Mouse (Mus musculus): ENCODE results near the gene Pigo.
A peak's percentile ranks its signal among the peaks of the same experiment; 100 is the strongest.

Gene Pigo

DNA sequence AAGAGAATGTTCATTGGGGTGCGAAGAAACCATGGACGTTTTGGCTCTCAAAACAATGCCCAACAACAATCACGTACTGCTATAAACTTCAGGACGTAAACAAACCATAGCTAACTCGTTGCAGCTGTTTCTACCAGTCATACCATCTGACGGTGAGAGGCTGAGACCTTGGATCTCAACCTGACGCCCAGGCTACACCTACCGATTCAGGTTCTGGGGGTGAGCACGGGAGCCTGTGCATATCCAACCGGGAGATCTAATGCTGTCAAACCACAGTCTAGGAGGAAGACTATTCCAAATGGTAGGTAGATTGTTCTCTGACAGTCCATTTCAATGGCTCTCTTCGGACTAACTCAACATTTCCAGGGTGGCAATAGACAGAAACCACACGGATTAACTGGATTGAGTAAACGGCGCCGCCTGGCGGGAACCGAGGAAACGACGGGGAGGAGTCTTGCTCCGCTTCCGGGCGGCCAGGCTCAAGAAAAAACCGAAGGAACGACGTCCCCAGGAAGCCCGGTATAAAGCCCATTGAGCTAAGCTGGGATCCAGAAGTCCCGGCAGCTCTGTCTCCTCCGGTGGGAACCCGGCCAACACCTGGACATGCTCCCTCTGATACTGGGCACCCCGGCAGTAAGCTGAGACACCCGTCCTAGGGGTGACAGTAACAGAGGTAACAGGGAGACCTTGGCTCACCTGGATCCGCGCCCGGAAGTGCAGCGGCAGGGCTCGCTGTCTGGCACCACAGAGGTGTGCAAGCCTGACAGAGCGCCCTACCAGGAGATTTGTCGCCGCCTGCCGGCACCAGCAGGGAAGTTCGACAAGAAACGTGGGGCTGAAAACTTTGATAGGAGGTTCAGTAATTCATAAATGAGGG, at the start of gene Pigo:
Pigo (minus strand) TSS at position 736 of the 877 bp plus-strand sequence.
- peak; percentile 94 for DNase-seq (ENCODE audit: low read depth, low spot score)

DNA sequence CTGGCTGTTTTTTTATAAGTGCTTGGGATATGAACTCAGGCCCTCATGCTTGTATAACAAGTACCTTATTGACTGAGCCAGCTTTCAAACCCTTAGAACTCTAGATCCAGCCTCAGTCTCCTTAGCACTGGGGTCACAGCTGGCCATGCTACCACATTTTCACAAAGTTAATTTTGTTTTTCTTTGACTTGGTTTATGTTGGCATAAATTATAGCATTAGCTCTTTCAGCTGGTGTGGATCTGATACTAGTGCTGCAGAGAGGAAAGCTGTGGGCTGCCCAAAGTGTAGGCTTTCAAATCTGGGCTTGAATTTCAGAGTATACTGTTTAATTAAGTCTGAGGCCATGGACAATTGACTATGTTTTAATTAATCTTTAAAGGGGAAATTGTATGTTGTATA, 49.3 kb upstream of the Pigo start:
- no peak for DNase-seq (ENCODE audit: low read depth, low spot score)

DNA sequence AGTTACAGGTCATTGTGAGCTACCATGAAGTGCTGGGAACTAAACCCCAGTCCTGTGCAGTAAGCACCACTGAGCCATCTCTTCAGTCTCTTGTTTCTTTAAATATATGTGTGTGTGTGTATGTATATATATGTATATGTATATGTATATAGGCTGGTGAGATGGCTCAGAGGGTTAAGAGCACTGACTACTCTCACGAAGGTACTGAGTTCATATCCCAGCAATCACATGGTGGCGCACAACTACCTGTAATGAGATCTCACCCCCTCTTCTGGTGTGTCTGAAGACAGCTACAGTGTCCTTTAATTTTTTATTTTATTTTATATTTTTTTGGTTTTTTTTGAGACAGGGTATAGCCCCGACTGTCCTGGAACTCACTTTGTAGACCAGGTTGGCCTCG, 39.9 kb upstream of the Pigo start:
- no peak for DNase-seq (ENCODE audit: low read depth, low spot score)

DNA sequence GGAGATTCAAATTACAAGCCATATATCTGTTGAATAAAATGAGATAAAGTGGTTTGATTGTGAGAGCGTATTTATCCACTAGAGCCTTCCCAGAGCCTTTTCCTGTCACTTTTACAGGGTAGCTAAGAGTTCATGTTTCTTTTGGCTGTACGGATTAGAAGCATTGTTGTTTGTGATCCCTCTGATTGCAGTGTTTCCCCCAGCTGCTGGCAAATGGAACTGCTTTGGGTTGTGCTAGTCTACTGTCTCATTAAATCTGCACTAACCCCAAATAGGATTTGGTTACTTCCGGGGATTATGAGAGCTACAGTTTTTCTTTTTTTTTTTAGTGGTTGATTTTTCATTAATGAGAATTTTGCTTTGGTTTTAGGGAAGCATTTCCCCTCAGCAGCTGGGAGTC, 34.7 kb upstream of the Pigo start:
- no peak for DNase-seq (ENCODE audit: low read depth, low spot score)

DNA sequence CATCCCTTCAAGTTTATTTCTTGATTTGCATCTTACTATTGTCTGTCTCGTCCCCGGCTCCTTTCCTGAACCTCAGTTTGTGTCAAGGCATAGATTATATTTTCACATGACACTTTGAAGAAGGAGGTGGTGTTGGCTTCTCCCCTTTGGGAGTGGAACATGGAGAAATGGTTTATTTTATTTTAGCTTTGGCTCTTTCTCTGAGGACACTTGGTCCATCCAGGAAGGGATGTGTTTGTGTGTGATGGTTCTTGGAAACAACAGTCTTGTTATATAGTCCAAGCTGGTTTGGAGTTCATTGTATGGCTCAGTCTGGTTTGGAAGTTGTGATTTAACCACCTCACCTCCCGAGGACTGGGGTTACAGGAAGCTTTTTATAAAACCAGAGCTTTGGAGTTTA, 34.1 kb upstream of the Pigo start:
- no peak for DNase-seq (ENCODE audit: low read depth, low spot score)

DNA sequence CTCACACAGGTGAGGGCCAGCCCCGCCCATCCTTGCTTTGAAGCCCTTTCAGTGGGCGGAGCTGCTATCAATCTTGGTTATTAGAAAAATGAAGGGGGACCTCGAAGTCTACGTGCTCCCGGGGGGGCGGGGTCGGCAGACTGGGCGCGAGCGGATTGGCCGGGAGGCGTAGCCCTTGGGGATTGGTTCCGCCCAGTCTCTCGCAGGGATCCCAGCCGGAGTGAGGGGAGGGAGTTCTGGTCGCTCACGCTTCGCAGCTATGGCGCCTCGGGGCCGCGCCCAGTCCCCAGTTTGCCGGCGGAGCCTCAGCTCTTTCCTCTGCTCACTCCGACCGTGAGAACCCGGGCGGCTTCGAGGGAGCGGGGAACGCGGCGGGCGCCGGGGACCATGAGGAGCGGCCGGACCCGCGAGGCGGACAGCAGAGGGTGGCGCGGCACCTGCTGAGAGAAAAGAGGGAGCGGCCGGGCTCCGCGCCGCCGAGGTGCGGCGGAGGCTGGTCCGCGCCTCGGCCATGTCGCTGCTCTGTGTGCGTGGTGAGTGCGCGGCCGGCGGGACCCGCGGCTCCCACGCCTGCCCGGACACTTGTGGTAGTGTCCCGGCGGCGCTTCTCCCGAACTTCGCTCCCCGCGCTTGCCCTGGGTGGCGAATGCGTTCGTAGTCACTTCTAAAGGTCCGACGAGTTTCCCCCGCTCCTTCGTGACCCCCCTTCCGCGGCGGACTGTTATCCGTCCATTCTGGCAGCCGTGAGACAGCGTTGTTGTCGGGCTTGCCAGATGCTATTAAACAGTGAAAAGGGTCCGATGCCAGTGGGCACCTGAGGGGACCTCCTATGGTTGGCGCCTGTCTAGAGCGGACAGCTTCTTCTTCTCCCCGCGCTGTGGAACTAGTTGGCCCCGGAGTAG, 33.4 kb upstream of the Pigo start, which contains the start of gene Unc13b:
Unc13b (plus strand) TSS at position 201 of the 902 bp plus-strand sequence.
- peak; percentile 85 for DNase-seq (ENCODE audit: low read depth, low spot score)

DNA sequence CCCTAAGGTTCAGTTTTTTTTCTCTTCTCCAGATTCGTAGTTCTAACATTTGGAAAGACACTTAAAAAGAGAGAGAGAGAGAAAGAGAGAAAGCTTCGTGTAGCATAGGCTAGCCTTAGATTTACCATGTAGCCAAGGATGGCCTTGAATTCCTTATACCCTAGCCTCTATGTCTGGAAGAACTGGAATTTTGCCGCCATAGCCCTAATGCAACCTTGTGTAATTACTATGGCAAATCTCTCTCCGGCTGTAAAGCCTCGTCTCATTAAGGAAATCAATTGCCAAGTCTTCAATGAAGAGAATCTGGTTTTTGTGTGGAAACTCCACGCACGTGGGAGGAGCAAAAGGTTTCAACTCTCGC, 32.8 kb upstream of the Pigo start:
- DNase-seq (ENCODE audit: low read depth, low spot score), result no peak

DNA sequence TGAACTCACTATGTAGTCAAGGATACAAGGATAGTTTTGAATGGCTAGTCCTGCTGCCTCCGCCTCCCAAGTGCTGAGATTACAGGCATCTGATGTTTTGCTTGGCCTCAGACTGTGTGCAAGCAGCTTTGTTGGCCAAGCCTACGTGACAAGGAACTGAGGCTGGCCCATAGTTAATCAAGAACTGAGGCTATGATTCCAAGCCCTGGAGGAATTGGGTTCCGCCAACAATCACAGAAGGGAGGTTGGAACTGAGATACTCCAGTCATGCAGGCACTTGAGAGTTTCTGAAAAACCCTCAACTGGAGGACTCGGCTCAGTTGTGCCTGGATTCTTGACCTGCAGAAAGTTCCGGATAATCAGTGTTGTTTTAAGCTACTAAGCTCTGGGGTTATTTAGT, 32.0 kb upstream of the Pigo start:
- no peak for DNase-seq (ENCODE audit: low read depth, low spot score)

DNA sequence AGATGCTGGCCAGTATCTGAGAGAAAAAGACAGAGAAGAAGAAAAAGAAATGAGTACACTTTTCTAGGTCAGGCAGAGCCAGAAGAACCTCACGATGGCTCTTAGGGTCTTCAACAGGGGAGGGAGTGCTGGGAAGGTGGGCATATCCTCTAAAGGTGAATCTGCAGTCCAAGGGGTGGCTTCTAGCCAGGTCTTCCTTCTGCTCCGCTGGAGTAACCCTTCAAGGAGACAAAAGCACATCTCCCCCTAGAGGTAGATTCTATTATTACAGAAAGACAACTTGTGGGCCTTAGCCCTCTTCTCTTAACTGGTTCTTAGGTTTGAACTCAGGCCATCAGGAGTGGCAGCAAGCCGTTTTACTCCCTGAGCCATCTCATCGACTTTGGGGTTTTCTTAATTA, 27.0 kb upstream of the Pigo start:
- DNase-seq (ENCODE audit: low read depth, low spot score), result peak; percentile 67

DNA sequence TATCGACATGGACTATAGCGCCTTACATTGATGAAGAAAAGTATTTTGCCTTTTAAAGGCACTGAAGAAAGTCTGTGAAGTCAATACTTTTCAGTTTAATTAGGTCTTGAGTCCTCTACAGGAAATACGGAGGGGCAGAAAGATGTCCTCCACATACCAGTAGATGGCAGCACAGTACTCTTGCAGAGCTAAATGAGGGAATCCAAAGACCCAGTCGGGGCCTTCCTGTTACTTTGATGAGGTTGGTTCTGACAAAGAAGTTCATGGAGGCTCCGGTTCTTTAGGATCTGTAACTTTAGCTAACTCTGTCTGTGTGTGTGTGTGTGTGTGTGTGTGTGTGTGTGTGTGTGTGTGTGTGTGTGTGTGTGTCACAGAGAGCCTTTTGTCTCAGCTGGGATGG, 21.6 kb upstream of the Pigo start:
- peak; percentile 86 for DNase-seq (ENCODE audit: low read depth, low spot score)

DNA sequence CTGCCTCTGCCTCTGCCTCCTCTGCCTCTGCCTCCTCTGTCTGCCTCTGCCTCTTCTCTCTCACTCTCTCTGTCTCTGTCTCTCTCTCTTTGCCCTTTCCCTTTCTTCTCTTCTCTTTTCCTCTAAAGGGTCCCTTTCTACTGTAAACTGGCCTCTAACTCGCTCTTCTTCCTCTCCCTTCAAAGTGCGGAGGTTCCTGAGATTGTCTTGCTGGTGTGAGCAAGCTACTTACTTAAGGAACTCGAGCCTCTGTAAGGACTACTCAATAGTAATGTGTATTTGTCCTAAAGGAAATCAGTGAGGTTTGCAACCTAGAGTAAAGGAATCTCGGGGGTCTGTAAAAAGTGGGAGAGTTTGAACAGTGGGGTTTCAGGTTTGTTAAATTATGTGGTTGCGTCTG, 21.0 kb upstream of the Pigo start:
- DNase-seq (ENCODE audit: low read depth, low spot score), result no peak

DNA sequence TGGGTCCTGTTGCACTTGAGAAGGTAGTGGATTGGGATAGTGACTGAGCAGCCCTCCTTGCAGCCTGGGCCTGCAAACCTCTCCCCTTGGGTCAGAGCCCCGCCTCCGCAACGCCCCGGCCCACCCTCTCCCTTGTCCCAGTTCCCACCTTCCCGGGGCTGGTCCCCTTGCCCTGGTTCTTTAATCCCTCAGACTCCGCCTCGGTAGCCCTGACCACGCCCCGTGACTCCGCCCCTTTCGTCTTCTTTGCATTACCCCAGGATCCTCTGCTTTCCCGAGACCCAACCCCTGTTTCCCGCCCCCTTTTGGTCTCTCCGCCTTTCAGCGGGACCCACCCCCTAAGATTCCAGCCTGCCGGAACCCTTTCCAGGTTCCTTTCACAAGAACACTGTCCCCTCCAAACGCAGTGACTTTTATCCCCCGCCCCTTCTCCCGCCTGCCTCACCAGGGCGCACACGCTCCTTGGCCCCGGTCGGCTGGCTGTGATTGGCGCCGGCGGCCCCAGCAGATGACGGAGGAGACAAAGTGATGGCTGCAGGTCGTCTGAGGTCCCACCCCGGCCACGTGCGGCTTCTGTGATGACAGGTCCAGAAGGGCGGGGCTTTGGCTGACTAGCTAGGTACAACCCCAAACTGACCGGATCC, 20.2 kb upstream of the Pigo start, which contains the start of gene Fam214b:
Fam214b (minus strand) TSS at position 562 of the 644 bp plus-strand sequence.
- peak; percentile 89 for DNase-seq (ENCODE audit: low read depth, low spot score)

DNA sequence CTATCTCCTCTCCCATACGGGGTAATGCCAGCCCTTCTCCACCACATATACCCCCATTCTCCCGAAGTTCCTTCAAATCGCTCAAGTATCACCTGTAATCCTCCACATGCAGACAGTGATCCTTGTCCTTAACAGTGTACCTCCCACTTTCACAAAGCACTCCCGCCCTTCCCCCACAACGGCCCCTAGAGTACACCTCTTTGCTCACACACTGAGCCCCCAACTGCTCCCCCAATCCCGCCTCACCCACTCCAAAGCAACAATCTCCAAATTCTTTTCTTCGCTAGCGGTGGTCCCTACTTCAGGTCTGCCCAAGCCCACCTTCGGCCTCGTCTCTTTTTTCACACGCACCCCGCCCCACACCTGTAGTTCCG, 19.7 kb upstream of the Pigo start:
- DNase-seq (ENCODE audit: low read depth, low spot score), result no peak

DNA sequence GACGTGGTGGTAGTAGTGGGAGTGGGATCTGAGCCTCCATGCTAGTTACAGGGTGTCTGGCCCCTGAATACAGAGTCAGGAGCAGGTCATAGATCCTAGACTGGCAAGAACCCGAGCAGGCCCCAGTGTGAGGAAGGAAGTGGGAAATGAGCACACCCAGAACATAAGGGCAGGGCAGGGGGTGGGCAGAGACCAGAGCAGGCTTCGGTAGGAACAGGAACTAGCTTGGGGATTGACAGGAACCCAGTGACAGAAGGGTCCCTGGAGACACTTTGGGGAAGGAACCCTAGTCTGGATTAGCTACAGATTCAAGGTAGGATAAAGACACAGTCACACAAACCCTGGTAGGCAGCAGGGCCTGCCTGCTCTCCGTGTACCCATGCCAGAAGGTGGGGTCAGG, 19.1 kb upstream of the Pigo start:
- peak; percentile 43 for DNase-seq (ENCODE audit: low read depth, low spot score)

DNA sequence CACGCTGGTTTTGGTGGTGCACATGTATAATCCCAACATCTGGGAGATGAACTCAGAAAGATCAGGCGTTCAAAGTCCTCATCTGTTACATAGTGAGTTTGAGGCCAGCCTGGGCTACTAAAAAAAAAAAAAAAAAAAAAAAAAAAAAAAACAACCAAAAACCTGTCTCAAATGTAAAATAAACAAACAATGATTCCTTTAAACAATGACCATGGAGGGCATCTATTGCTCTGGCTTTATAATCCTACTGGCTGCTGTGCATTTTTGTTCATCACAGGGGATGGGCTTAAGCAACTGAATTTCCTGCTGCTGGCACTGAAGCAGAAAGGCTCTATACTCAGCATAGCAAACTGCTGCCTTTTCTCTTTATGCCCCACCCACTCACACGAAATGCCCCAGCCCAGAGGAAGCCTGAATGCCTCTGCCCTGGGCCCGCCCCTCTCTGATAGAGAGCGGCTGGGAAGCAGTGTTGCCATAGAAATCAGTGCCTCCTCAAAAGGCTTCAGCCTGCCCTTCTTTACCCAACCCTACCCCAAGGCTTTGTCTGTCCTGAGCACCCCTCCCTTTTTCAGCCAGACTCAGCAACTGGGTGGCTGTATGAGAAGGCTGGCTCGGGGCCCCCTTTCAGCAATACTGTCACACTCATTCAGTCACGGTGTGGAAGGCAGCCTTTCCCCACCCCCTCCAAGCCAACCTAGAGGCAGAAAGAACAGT, 18.2 kb upstream of the Pigo start:
- DNase-seq (ENCODE audit: low read depth, low spot score), result peak; percentile 86

DNA sequence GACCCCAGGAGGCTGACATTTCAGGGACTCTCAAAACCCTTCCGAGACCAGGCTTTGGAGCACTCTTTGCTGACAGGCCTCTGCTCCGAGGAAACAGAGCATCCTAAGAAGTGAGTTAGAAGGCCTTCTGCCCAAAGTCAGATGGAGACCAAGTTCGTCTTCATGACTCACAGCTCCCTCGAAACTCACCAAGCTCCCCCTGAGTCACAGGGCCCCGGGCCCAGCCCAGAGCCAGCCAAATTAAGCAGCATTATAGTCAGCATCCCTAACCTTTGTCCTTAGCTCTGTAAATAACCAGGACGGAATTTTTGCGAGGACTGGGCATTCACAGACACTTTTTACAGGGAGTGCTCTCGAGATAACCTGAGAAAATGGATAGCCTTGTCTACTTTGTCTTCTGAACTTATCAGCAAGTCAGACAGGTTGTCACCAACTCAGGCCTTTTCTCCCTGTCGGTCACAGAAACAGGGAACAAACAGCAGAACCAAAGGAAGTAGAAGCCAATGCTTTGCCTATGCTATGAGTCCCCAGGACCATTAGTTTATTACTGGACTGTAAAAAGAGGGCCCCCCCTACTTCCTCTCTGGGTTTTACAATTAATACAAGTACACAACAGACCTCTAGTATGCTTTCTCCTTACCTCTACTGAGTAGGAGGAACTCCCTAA, 15.4 kb upstream of the Pigo start:
- DNase-seq (ENCODE audit: low read depth, low spot score), result no peak

DNA sequence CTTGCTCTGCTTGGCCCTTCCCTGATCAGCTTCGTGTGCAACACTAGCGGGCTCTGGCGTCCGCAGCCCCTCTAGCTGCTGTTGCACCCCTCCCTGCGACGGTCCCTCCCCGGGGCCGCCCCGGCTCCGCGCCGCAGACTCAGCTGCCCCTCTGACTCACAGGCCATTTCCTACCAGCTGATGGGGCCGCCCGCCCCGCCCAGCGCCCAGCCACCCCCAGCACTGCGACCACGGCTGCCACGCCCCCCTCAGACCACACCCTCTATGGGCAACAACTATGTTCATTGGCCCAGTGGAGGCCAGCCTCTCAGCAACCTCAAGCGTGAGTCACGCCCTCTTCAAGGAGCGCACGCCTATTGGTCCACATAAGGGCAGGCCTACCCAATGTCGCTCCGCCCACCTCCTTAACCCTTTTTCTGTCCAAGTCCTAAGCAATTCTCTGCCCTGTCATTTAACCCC, 14.5 kb upstream of the Pigo start:
- peak; percentile 95 for DNase-seq (ENCODE audit: low read depth, low spot score)

DNA sequence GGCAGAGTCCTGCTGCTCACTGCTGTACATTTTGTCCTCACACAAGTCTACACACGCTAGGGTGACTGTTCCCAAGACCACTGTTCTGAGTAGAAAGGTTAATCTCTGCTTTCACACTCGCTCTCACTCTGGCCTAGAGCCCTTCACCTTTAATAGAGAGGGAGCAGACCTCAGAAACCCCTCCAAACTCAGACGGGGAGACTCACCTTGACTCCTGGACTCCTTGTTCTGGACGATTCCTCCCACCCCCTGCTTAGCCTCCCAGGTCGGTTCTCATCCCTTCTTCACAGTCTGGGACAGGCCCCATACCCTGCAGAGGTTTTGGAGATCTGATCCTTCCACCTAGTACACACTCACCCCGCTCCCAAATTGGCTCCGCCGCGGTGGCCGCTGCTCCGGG, 14.0 kb upstream of the Pigo start:
- no peak for DNase-seq (ENCODE audit: low read depth, low spot score)

DNA sequence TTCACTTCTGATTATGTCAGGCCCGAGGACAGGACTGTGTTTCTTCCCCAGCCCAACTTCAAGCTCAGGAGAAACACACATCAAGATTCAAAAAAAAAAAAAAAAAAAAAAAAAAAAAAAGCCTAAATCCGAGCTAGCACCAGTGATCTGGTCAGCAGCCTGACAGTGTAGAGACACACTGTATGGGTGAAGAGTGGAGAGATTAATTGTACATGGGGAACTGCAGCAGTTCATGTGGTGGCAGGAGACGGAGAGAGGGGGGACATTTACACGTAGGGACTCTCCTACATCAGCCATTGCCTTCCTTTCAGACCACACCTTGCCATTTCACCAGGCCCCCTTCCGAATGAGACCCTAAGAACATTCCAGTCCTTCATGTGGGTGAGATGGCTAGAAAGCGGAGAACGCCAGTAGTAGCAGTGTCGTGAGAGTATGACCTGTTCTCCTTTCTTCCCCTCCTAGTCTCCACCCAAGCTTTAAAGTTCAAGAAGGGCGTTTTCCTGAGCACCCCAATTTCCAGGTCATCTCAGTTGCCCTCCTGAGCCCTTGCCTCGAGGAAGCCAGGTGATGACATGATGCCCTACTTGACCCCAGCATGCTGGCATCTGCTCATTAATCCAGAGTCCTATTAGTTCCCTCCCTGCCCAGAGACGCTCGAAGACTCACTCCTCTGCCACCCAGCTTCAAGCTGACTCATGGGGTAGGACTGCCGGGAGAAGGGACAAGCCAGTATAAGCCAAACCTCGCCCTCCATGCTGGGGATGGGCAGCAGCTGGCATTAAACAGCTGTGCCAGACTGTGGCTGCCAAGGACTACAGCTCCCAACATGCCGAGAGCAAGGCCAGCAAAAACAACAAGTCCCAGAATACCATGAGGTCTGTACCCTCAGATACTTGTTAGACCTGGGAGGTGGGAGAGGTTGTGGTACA, 13.2 kb upstream of the Pigo start:
- DNase-seq (ENCODE audit: low read depth, low spot score), result no peak

Measured in CD4-positive helper T cell, adult 2 months (primary cell).